Mouse (Mus musculus): ENCODE measurements at regions not wholly inside any gene's neighbourhood (a gene's known extent, or its start where the extent isn't known, plus 50 kb on each side); places are given as distances from the start of the nearest gene placed in this dataset.

DNA sequence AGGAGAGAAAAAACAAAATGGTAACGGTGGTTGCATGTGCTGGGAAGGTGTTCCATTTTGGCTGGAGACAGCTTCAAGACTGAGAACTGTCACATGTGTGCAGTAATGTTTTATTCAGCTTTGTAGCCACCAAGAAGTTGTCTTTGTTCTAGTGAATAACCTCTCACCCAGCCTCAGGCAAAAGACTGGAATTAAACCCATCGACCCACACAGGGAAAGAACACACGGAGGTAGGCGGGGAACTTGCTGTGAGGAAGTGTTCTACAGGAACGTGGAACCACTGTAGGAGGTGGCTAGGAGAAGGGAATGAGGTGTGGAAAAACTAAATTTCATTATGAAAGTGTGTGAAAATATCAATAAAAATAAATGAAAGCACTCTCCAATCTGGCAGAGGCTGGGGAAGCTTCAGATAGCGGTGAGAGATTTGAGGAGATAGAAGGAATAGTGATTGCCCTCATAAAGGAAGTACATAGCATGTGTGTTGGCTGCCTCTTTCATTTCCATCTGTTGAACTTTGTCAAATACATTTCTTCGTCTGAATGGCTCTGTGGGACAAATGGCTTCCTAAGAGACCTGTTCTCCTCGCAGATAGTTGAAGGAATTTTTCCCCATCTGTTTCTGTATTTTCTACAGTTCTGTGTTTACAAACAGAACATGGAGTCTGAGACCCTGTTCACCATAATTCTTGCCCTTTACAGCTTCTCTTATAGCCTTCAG is 286.9 kb upstream of the Zic1 start:
- DNase-seq (ENCODE audit: low spot score), result no peak
- no peaks in the 10 kb centered on the region for H3K4me1 ChIP-seq (ENCODE audit: control insufficient read depth, insufficient read depth)

GRCm38 (mm10) chr9:91610401-91610800 is 244.8 kb upstream of the Zic1 start:
- Histone ChIP-seq H3K9ac (replicated peaks; ENCODE audit: low read depth, low read length) (no peak overlapping the region), H3K9me3 (replicated peaks; ENCODE audit: control insufficient read depth, low read length) (no peaks in the 10 kb centered on the region), H3K4me1 (ENCODE audit: control insufficient read depth, insufficient read depth) (no peaks in the 10 kb centered on the region), H3K4me2 (ENCODE audit: low read depth, low read length) (no peak overlapping the region), H3K27me3 (ENCODE audit: control insufficient read depth, insufficient read depth, low read length) (no peaks in the 10 kb centered on the region), H3K27ac (ENCODE audit: low read depth) (no peak overlapping the region), H3K4me3 (ENCODE audit: low read depth, low read length) (no peak overlapping the region), H3K36me3 (replicated peaks; ENCODE audit: control insufficient read depth, insufficient read depth, low read length) (no peaks in the 10 kb centered on the region)
- no peak for DNase-seq (ENCODE audit: low spot score)
- WGBS, result 56% methylated on average over 2 of the region's 2 CpGs
- TF ChIP-seq CTCF (IDR thresholded peaks at IDR 0.05; ENCODE audit: low read depth) (no peak), EP300 (IDR thresholded peaks at IDR 0.05; ENCODE audit: low read depth) (no peak)
- no peak for ATAC-seq (ENCODE audit: insufficient read depth, low read depth)

More for the DNA sequence above, 286.9 kb upstream of the Zic1 start:
- Histone ChIP-seq H3K9me3 (replicated peaks; ENCODE audit: control insufficient read depth, low read length) (no peaks in the 10 kb centered on the region), H3K4me2 (ENCODE audit: low read depth, low read length) (no peak overlapping the region), H3K4me3 (ENCODE audit: low read depth, low read length) (no peak overlapping the region), H3K9ac (replicated peaks; ENCODE audit: low read depth, low read length) (no peak overlapping the region), H3K36me3 (replicated peaks; ENCODE audit: control insufficient read depth, insufficient read depth, low read length) (no peaks in the 10 kb centered on the region), H3K27ac (ENCODE audit: low read depth) (no peak overlapping the region), H3K27me3 (ENCODE audit: control insufficient read depth, insufficient read depth, low read length) (no peaks in the 10 kb centered on the region)
- TF ChIP-seq EP300 (IDR thresholded peaks at IDR 0.05; ENCODE audit: low read depth) (no peak), CTCF (IDR thresholded peaks at IDR 0.05; ENCODE audit: low read depth) (no peak)
- whole genome bisulfite sequencing, result 68% methylated on average over 8 of the region's 8 CpGs
- no peak for ATAC-seq (ENCODE audit: insufficient read depth, low read depth)

DNA sequence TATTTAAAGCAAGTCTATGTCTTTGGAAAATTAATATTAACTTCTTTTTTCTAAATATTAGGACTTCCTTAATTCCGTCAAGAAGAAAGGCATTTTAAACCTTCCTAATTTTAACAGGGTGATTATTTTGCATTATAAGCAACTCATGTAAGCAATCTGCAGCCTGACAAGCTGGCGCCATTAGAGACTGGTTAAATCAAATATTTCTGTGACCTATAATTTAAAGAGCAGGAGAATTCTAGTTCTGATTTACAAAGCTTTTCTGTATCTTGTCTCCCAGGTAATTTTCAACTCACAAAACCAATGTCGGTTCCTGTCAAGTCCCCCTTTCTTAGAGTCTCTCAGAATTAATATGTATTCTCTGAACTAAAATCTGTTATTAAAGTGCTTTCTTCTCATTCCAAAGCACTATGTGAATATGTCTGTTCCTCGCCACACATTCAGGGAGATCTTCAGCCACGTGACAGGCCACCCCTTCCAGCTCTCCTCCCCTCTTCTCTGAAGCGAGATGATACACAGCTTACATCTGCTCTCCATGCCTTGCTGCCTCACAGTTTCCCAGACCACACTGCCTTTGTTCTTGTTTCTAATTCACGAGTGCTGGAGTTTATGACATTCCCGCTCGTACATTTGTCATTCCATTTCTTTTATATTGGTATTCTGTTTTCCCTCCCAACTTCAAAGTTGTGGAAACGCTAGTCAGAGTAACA is 244.0 kb upstream of the Zic1 start:
- Histone ChIP-seq H3K9me3 (replicated peaks; ENCODE audit: control insufficient read depth, low read length) (no peaks in the 10 kb centered on the region), H3K4me2 (ENCODE audit: low read depth, low read length) (no peak overlapping the region), H3K36me3 (replicated peaks; ENCODE audit: control insufficient read depth, insufficient read depth, low read length) (no peaks in the 10 kb centered on the region), H3K27me3 (ENCODE audit: control insufficient read depth, insufficient read depth, low read length) (no peaks in the 10 kb centered on the region), H3K27ac (ENCODE audit: low read depth) (no peak overlapping the region), H3K4me3 (ENCODE audit: low read depth, low read length) (no peak overlapping the region), H3K9ac (replicated peaks; ENCODE audit: low read depth, low read length) (no peak overlapping the region), H3K4me1 (ENCODE audit: control insufficient read depth, insufficient read depth) (no peaks in the 10 kb centered on the region)
- WGBS, result 51% methylated on average over 10 of the region's 10 CpGs
- DNase-seq (ENCODE audit: low spot score), result no peak
- TF ChIP-seq CTCF (IDR thresholded peaks at IDR 0.05; ENCODE audit: low read depth) (no peak), EP300 (IDR thresholded peaks at IDR 0.05; ENCODE audit: low read depth) (no peak)
- no peak for ATAC-seq (ENCODE audit: insufficient read depth, low read depth)

- 70% methylated on average over 6 of the region's 6 CpGs for WGBS
- no peak overlapping the region for H3K9ac ChIP-seq (replicated peaks; ENCODE audit: low read depth, low read length)
- H3K4me1 ChIP-seq (ENCODE audit: control insufficient read depth, insufficient read depth), result no peaks in the 10 kb centered on the region
- H3K27ac ChIP-seq (ENCODE audit: low read depth), result no peak overlapping the region
- ATAC-seq (ENCODE audit: insufficient read depth, low read depth), result no peak
- H3K36me3 ChIP-seq (replicated peaks; ENCODE audit: control insufficient read depth, insufficient read depth, low read length), result no peaks in the 10 kb centered on the region
- H3K4me3 ChIP-seq (ENCODE audit: low read depth, low read length), result no peak overlapping the region
- DNase-seq (ENCODE audit: low spot score), result no peak
- no peak overlapping the region for H3K4me2 ChIP-seq (ENCODE audit: low read depth, low read length)
- no peaks in the 10 kb centered on the region for H3K9me3 ChIP-seq (replicated peaks; ENCODE audit: control insufficient read depth, low read length)
- H3K27me3 ChIP-seq (ENCODE audit: control insufficient read depth, insufficient read depth, low read length), result no peaks in the 10 kb centered on the region
- TF ChIP-seq EP300 (IDR thresholded peaks at IDR 0.05; ENCODE audit: low read depth) (no peak), CTCF (IDR thresholded peaks at IDR 0.05; ENCODE audit: low read depth) (no peak)
These were observed 236.1 kb upstream of the Zic1 start for GRCm38 (mm10) chr9:91601740-91602139.

GRCm38 (mm10) chr9:91591915-91592314 is 226.3 kb upstream of the Zic1 start:
- H3K27me3 ChIP-seq (ENCODE audit: control insufficient read depth, insufficient read depth, low read length), result no peaks in the 10 kb centered on the region
- H3K9me3 ChIP-seq (replicated peaks; ENCODE audit: control insufficient read depth, low read length), result no peaks in the 10 kb centered on the region
- TF ChIP-seq CTCF (IDR thresholded peaks at IDR 0.05; ENCODE audit: low read depth) (no peak), EP300 (IDR thresholded peaks at IDR 0.05; ENCODE audit: low read depth) (no peak)
- ATAC-seq (ENCODE audit: insufficient read depth, low read depth) (no peak), DNase-seq (ENCODE audit: low spot score) (no peak)
- no peak overlapping the region for H3K27ac ChIP-seq (ENCODE audit: low read depth)
- H3K4me1 ChIP-seq (ENCODE audit: control insufficient read depth, insufficient read depth), result no peaks in the 10 kb centered on the region
- H3K4me3 ChIP-seq (ENCODE audit: low read depth, low read length), result no peak overlapping the region
- no peaks in the 10 kb centered on the region for H3K36me3 ChIP-seq (replicated peaks; ENCODE audit: control insufficient read depth, insufficient read depth, low read length)
- H3K9ac ChIP-seq (replicated peaks; ENCODE audit: low read depth, low read length), result no peak overlapping the region
- WGBS, result 54% methylated on average over 4 of the region's 4 CpGs
- no peak overlapping the region for H3K4me2 ChIP-seq (ENCODE audit: low read depth, low read length)

Data from heart, postnatal 0 days (tissue).